Mouse (Mus musculus): ENCODE data around the gene Gmpr2. TPM values are rescaled to one million over a fixed set of nuclear protein-coding genes. Genes with fewer than 3 reads are reported as not detected.

The Gmpr2 gene
- polyA plus RNA-seq, 1 experiment from 2014 or later = 62.6 TPM

- H3K9me3 ChIP-seq (ENCODE audit: control insufficient read depth, low read length) = no peaks in the 10 kb centered on the region
- H3K9ac ChIP-seq (replicated peaks; ENCODE audit: low read depth, low read length) = peak overlapping the region; percentile 51
- H3K4me3 ChIP-seq (replicated peaks; ENCODE audit: low read length) = peak overlapping the region; percentile 83
- H3K36me3 ChIP-seq (ENCODE audit: control insufficient read depth, insufficient read depth) = no peaks in the 10 kb centered on the region
- H3K27ac ChIP-seq (ENCODE audit: low read length) = peak overlapping the region; percentile 88
- WGBS = 0% methylated on average over 12 of the region's 12 CpGs
- H3K4me2 ChIP-seq (ENCODE audit: low read length) = peak overlapping the region; percentile 91
- H3K27me3 ChIP-seq (replicated peaks; ENCODE audit: control insufficient read depth, insufficient read depth, low read length) = no peaks in the 10 kb centered on the region
- peak; percentile 57 for ATAC-seq
- peaks cover 19% of the 10 kb centered on the region for H3K4me1 ChIP-seq (replicated peaks; ENCODE audit: control insufficient read depth, insufficient read depth, low read length)
These were observed 282 bp upstream of the Gmpr2 start for GRCm38 (mm10) chr14:55671486-55671832.

GRCm38 (mm10) chr14:55672741-55673060, 960 bp downstream of the Gmpr2 start:
- Histone ChIP-seq H3K27me3 (replicated peaks; ENCODE audit: control insufficient read depth, insufficient read depth, low read length) (no peaks in the 10 kb centered on the region), H3K4me1 (replicated peaks; ENCODE audit: control insufficient read depth, insufficient read depth, low read length) (peaks cover 19% of the 10 kb centered on the region), H3K36me3 (ENCODE audit: control insufficient read depth, insufficient read depth) (peaks cover 6% of the 10 kb centered on the region), H3K4me3 (replicated peaks; ENCODE audit: low read length) (peak overlapping the region; percentile 83), H3K27ac (ENCODE audit: low read length) (no peak overlapping the region), H3K9me3 (ENCODE audit: control insufficient read depth, low read length) (no peaks in the 10 kb centered on the region), H3K4me2 (ENCODE audit: low read length) (peak overlapping the region; percentile 81), H3K9ac (replicated peaks; ENCODE audit: low read depth, low read length) (peak overlapping the region; percentile 58; the same call in 1 of the 2 replicates)
- 83% methylated on average over 7 of the region's 7 CpGs for WGBS
- no peak for ATAC-seq

- ATAC-seq = no peak
- Histone ChIP-seq H3K27me3 (replicated peaks; ENCODE audit: control insufficient read depth, insufficient read depth, low read length) (no peaks in the 10 kb centered on the region), H3K27ac (ENCODE audit: low read length) (no peak overlapping the region), H3K4me2 (ENCODE audit: low read length) (no peak overlapping the region), H3K36me3 (ENCODE audit: control insufficient read depth, insufficient read depth) (peaks cover 17% of the 10 kb centered on the region), H3K4me1 (replicated peaks; ENCODE audit: control insufficient read depth, insufficient read depth, low read length) (peaks cover 14% of the 10 kb centered on the region), H3K9ac (replicated peaks; ENCODE audit: low read depth, low read length) (no peak overlapping the region), H3K9me3 (ENCODE audit: control insufficient read depth, low read length) (no peaks in the 10 kb centered on the region), H3K4me3 (replicated peaks; ENCODE audit: low read length) (no peak overlapping the region)
- WGBS = 82% methylated on average over 4 of the region's 4 CpGs
These were observed 5.9 kb downstream of the Gmpr2 start for GRCm38 (mm10) chr14:55677615-55678014.

GRCm38 (mm10) chr14:55681160-55682117, 9.7 kb downstream of the Gmpr2 start, which contains the start of gene Tinf2:
Tinf2 (minus strand) TSS chr14:55681820.
- H3K9me3 ChIP-seq (ENCODE audit: control insufficient read depth, low read length) = no peaks in the 10 kb centered on the region
- H3K27me3 ChIP-seq (replicated peaks; ENCODE audit: control insufficient read depth, insufficient read depth, low read length) = no peaks in the 10 kb centered on the region
- ATAC-seq = peak; percentile 98
- under 1% methylated on average over 66 of the region's 66 CpGs for WGBS
- peak within 1 kb of the TSS; percentile 90 for H3K4me2 ChIP-seq (ENCODE audit: low read length)
- peak within 1 kb of the TSS; percentile 80 for H3K4me3 ChIP-seq (replicated peaks; ENCODE audit: low read length)
- peaks cover 17% of the 10 kb centered on the region for H3K36me3 ChIP-seq (ENCODE audit: control insufficient read depth, insufficient read depth)
- peak within 1 kb of the TSS; percentile 73 for H3K27ac ChIP-seq (ENCODE audit: low read length)
- H3K4me1 ChIP-seq (replicated peaks; ENCODE audit: control insufficient read depth, insufficient read depth, low read length) = peaks cover 10% of the 10 kb centered on the region
- peak within 1 kb of the TSS; percentile 73 for H3K9ac ChIP-seq (replicated peaks; ENCODE audit: low read depth, low read length)

- peak overlapping the region; percentile 80 for H3K4me3 ChIP-seq (replicated peaks; ENCODE audit: low read length)
- peaks cover 10% of the 10 kb centered on the region for H3K4me1 ChIP-seq (replicated peaks; ENCODE audit: control insufficient read depth, insufficient read depth, low read length)
- H3K9ac ChIP-seq (replicated peaks; ENCODE audit: low read depth, low read length) = peak overlapping the region; percentile 73
- peak; percentile 34 for ATAC-seq
- peak overlapping the region; percentile 90 for H3K4me2 ChIP-seq (ENCODE audit: low read length)
- H3K27me3 ChIP-seq (replicated peaks; ENCODE audit: control insufficient read depth, insufficient read depth, low read length) = no peaks in the 10 kb centered on the region
- WGBS = 10% methylated on average over 3 of the region's 3 CpGs
- peaks cover 14% of the 10 kb centered on the region for H3K36me3 ChIP-seq (ENCODE audit: control insufficient read depth, insufficient read depth)
- no peaks in the 10 kb centered on the region for H3K9me3 ChIP-seq (ENCODE audit: control insufficient read depth, low read length)
- H3K27ac ChIP-seq (ENCODE audit: low read length) = peak overlapping the region; percentile 34; the same call in 1 of the 2 replicates
These were observed 10.4 kb downstream of the Gmpr2 start for GRCm38 (mm10) chr14:55682118-55682493.

GRCm38 (mm10) chr14:55689433-55689832, 17.7 kb downstream of the Gmpr2 start:
- Histone ChIP-seq H3K4me3 (replicated peaks; ENCODE audit: low read length) (no peak overlapping the region), H3K4me1 (replicated peaks; ENCODE audit: control insufficient read depth, insufficient read depth, low read length) (no peaks in the 10 kb centered on the region), H3K36me3 (ENCODE audit: control insufficient read depth, insufficient read depth) (no peaks in the 10 kb centered on the region), H3K27me3 (replicated peaks; ENCODE audit: control insufficient read depth, insufficient read depth, low read length) (no peaks in the 10 kb centered on the region), H3K9ac (replicated peaks; ENCODE audit: low read depth, low read length) (no peak overlapping the region), H3K4me2 (ENCODE audit: low read length) (no peak overlapping the region), H3K27ac (ENCODE audit: low read length) (no peak overlapping the region), H3K9me3 (ENCODE audit: control insufficient read depth, low read length) (no peaks in the 10 kb centered on the region)
- ATAC-seq = no peak
- 88% methylated on average over 10 of the region's 10 CpGs for WGBS

GRCm38 (mm10) chr14:55697226-55697625, 25.5 kb downstream of the Gmpr2 start:
- no peak for ATAC-seq
- no peaks in the 10 kb centered on the region for H3K27me3 ChIP-seq (replicated peaks; ENCODE audit: control insufficient read depth, insufficient read depth, low read length)
- WGBS = 83% methylated on average over 4 of the region's 4 CpGs

GRCm38 (mm10) chr14:55701131-55701530, 29.4 kb downstream of the Gmpr2 start:
- H3K9ac ChIP-seq (replicated peaks; ENCODE audit: low read depth, low read length) = no peak overlapping the region
- H3K27ac ChIP-seq (ENCODE audit: low read length) = no peak overlapping the region
- 59% methylated on average over 9 of the region's 9 CpGs for WGBS
- no peaks in the 10 kb centered on the region for H3K36me3 ChIP-seq (ENCODE audit: control insufficient read depth, insufficient read depth)
- ATAC-seq = no peak
- H3K4me1 ChIP-seq (replicated peaks; ENCODE audit: control insufficient read depth, insufficient read depth, low read length) = no peaks in the 10 kb centered on the region
- H3K9me3 ChIP-seq (ENCODE audit: control insufficient read depth, low read length) = no peaks in the 10 kb centered on the region
- no peak overlapping the region for H3K4me2 ChIP-seq (ENCODE audit: low read length)
- no peak overlapping the region for H3K4me3 ChIP-seq (replicated peaks; ENCODE audit: low read length)
- H3K27me3 ChIP-seq (replicated peaks; ENCODE audit: control insufficient read depth, insufficient read depth, low read length) = no peaks in the 10 kb centered on the region

More at GRCm38 (mm10) chr14:55697226-55697625, 25.5 kb downstream of the Gmpr2 start:
- no peak overlapping the region for H3K9ac ChIP-seq (replicated peaks; ENCODE audit: low read depth, low read length)
- no peak overlapping the region for H3K27ac ChIP-seq (ENCODE audit: low read length)
- H3K9me3 ChIP-seq (ENCODE audit: control insufficient read depth, low read length) = no peaks in the 10 kb centered on the region
- no peaks in the 10 kb centered on the region for H3K4me1 ChIP-seq (replicated peaks; ENCODE audit: control insufficient read depth, insufficient read depth, low read length)
- H3K4me3 ChIP-seq (replicated peaks; ENCODE audit: low read length) = no peak overlapping the region
- H3K4me2 ChIP-seq (ENCODE audit: low read length) = no peak overlapping the region
- no peaks in the 10 kb centered on the region for H3K36me3 ChIP-seq (ENCODE audit: control insufficient read depth, insufficient read depth)

- 67% methylated on average over 6 of the region's 6 CpGs for WGBS
- ATAC-seq = no peak
These were observed 31.0 kb downstream of the Gmpr2 start for GRCm38 (mm10) chr14:55702761-55703160.

More at GRCm38 (mm10) chr14:55702761-55703160, 31.0 kb downstream of the Gmpr2 start:
- H3K27ac ChIP-seq (ENCODE audit: low read length) = no peak overlapping the region
- H3K36me3 ChIP-seq (ENCODE audit: control insufficient read depth, insufficient read depth) = no peaks in the 10 kb centered on the region
- no peaks in the 10 kb centered on the region for H3K27me3 ChIP-seq (replicated peaks; ENCODE audit: control insufficient read depth, insufficient read depth, low read length)
- no peak overlapping the region for H3K9ac ChIP-seq (replicated peaks; ENCODE audit: low read depth, low read length)
- no peak overlapping the region for H3K4me2 ChIP-seq (ENCODE audit: low read length)
- no peak overlapping the region for H3K4me3 ChIP-seq (replicated peaks; ENCODE audit: low read length)
- H3K4me1 ChIP-seq (replicated peaks; ENCODE audit: control insufficient read depth, insufficient read depth, low read length) = no peaks in the 10 kb centered on the region
- no peaks in the 10 kb centered on the region for H3K9me3 ChIP-seq (ENCODE audit: control insufficient read depth, low read length)
